Comparison of ENCODE assay signal across 14 mouse cellular contexts in the genomic region with DNA sequence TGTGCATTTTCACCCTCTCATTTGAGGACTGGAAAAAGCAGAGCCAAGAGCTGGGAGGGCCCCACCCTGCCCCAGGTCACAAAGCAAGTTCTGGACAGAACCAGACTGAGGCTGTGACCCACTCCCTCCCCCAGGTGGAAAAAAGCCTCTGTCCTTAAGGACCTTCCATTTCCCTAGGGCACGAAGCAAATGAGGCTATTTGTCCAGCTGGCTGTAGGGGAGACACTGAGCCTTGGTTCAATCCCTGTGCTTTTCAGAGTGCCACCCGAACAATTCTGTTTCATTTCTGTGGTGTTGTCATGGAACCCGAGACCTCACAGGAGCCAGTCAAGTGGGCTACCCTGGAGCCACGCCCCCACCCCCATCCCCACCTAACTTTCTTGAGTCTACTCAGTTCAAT.
"Had no signal": no experiment of that assay in that cellular context is flagged by ENCODE, and none has a peak within 500 bp of the region (broad histone marks: within the 10 kb centered on the region; RNA-seq: fewer than 3 reads in every experiment).

No protein-coding gene starts in this region.

- DNase-seq: kidney, adult 9 months; kidney, postnatal 4 days; lung, adult 2 months; lung, postnatal 36 days; thymus, postnatal 36 days had no signal

- H3K9me3 ChIP-seq: liver, embryonic 15.5 days; neural tube, embryonic 13.5 days had no signal

- ATAC-seq: intestine, postnatal 0 days; lung, postnatal 0 days; midbrain, embryonic 16.5 days had no signal

- H3K27ac ChIP-seq: kidney, postnatal 0 days; layer of hippocampus, adult 2 months; liver, embryonic 15.5 days; neural tube, embryonic 13.5 days had no signal

- H3K36me3 ChIP-seq: liver, embryonic 15.5 days; neural tube, embryonic 13.5 days had no signal

- H3K4me3 ChIP-seq: layer of hippocampus, adult 2 months; liver, embryonic 15.5 days; neural tube, embryonic 13.5 days had no signal

- H3K27me3 ChIP-seq: neural tube, embryonic 13.5 days had no signal

- H3K9ac ChIP-seq: liver, embryonic 15.5 days; neural tube, embryonic 13.5 days had no signal

- H3K4me2 ChIP-seq: liver, embryonic 11.5 days; liver, embryonic 15.5 days; midbrain, embryonic 11.5 days; neural tube, embryonic 13.5 days had no signal
